Mouse (Mus musculus) small intestine, adult 2 months (tissue): Measurements from ENCODE around the gene Snx22.

Experiments used
- CTCF ChIP-seq: fragments of 200-500 bp; IDR thresholded peaks from 2 replicates; pipeline ENCODE4 v1.5.1; 2012; ENCODE audit warnings: low read depth, mild to moderate bottlenecking, control low read depth, inconsistent platforms, low read length, moderate library complexity, mixed read lengths; ENCODE audit not compliant: insufficient replicate concordance, insufficient read length; ENCODE audit errors: extremely low read depth
- POLR2A ChIP-seq: fragments of 200-500 bp; IDR thresholded peaks from 2 replicates; pipeline ENCODE4 v1.6.1; 2012; ENCODE audit warnings: low read depth, mild to moderate bottlenecking, control low read depth, inconsistent platforms, low read length, moderate library complexity

DNA sequence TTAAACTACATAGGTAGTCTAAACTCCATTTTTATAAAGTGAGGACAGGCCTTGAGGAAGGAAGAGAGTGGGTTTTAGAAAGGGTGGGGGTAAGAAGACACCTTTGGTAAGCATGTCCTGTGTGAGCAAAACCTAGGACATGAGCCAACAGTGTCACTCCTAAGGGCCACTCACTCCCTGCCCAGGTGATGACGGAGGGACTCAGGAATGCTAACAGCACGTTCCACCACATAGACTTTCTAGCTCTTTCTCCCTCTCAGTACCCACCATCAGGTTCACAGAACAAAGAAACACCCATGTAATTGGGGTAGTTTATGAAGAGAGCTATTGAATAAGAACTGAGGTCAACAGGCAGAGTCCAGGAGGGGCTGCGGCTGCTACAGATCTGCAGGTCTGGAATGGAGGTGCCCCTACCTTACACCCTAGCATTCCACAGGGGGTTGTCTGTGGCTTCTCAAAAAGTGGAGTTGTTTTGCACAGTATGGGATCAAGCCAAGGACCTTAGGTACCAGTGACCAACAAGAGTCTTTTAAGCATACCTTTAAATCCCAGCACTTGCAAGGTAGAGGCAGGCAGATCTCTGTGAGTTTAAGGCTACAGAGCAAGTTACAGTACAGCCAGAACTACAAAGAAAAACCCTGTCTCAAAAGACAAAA lies 11.4 kb upstream of the Snx22 start:
- TF ChIP-seq CTCF (no peak), POLR2A (no peak)
